Mouse (Mus musculus): ENCODE measurements around the gene Ank.

GRCm38 (mm10) chr15:27613255-27613654 lies 146.8 kb downstream of the Ank start:
- TF ChIP-seq MAFK (IDR thresholded peaks at IDR 0.05; ENCODE audit: insufficient read depth, low read depth, low read length) (no peak), CHD2 (IDR thresholded peaks at IDR 0.05; ENCODE audit: low read depth, low read length) (no peak), ZC3H11A (IDR thresholded peaks at IDR 0.05; ENCODE audit: borderline replicate concordance, low read depth, low read length) (no peak)

Data from ES-E14 (cell line).